Mouse (Mus musculus) liver, embryonic 12.5 days (tissue): ENCODE data around the gene Smoc1. TPM values are rescaled to one million over a fixed set of nuclear protein-coding genes. Genes with fewer than 3 reads are reported as not detected.

Source experiments
- ATAC-seq: fragments of 200-750 bp; cut with Nextera tagmentation; 2 replicates; pipeline ENCODE4 v1.8.0; 2017; ENCODE audit warnings: moderate number of reproducible peaks, mild to moderate bottlenecking, moderate library complexity
- H3K27ac ChIP-seq: fragments of 300-500 bp; sonication (generic); 2 replicates; pipeline ENCODE4 v1.5.1; 2016; ENCODE audit warnings: mild to moderate bottlenecking
- H3K27me3 ChIP-seq: fragments of 300-500 bp; sonication (generic); replicated peaks from 2 replicates; pipeline ENCODE4 v1.6.1; 2016; ENCODE audit warnings: mild to moderate bottlenecking, moderate library complexity
- H3K36me3 ChIP-seq: fragments of 300-500 bp; sonication (generic); 2 replicates; pipeline ENCODE4 v1.6.1; 2016; ENCODE audit warnings: mild to moderate bottlenecking, moderate library complexity
- H3K4me1 ChIP-seq: fragments of 300-500 bp; sonication (generic); 2 replicates; pipeline ENCODE4 v1.6.1; 2016
- H3K4me2 ChIP-seq: fragments of 300-500 bp; sonication (generic); 2 replicates; pipeline ENCODE4 v1.6.1; 2016; ENCODE audit warnings: mild to moderate bottlenecking, moderate library complexity
- H3K4me3 ChIP-seq: fragments of 300-500 bp; sonication (generic); 2 replicates; pipeline ENCODE4 v1.5.1; 2016; ENCODE audit warnings: mild to moderate bottlenecking, moderate library complexity
- H3K9ac ChIP-seq: fragments of 300-500 bp; sonication (generic); 2 replicates; pipeline ENCODE4 v1.6.1; 2016; ENCODE audit warnings: mild to moderate bottlenecking, moderate library complexity
- H3K9me3 ChIP-seq: fragments of 300-500 bp; sonication (generic); replicated peaks from 2 replicates; pipeline ENCODE4 v1.6.1; 2016; ENCODE audit warnings: mild to moderate bottlenecking, moderate library complexity
- WGBS: fragments of 180-500 bp; shearing (Covaris S2); methylation state at CpG from one replicate; pipeline ENCODE4 v1.1.7; 2016; ENCODE audit not compliant: insufficient replicate concordance; 5-methylcytosine and 5-hydroxymethylcytosine counted together
- polyA plus RNA-seq: library from polyadenylated mRNA; unstranded; fragments of >200 nt; fragmentation: Nextera tagmentation; extraction: Ambion mirVana; gene quantifications from 2 replicates; pipeline ENCODE4 v1.2.1, GENCODE M21; 2016

The Smoc1 gene
- polyA plus RNA-seq, 1 experiment from 2014 or later, result 7.9 TPM

GRCm38 (mm10) chr12:81163131-81163530 lies 136.5 kb downstream of the Smoc1 start:
- H3K9me3 ChIP-seq, result no peaks in the 10 kb centered on the region
- no peak for ATAC-seq
- WGBS, result 63% methylated on average over 3 of the region's 3 CpGs

GRCm38 (mm10) chr12:81163566-81163965 lies 137.0 kb downstream of the Smoc1 start:
- no peak for ATAC-seq

More at GRCm38 (mm10) chr12:81163131-81163530, 136.5 kb downstream of the Smoc1 start:
- no peak overlapping the region for H3K9ac ChIP-seq
- no peak overlapping the region for H3K27ac ChIP-seq
- no peaks in the 10 kb centered on the region for H3K36me3 ChIP-seq
- H3K4me1 ChIP-seq, result no peaks in the 10 kb centered on the region
- H3K4me3 ChIP-seq, result no peak overlapping the region
- H3K27me3 ChIP-seq, result no peaks in the 10 kb centered on the region
- no peak overlapping the region for H3K4me2 ChIP-seq

GRCm38 (mm10) chr12:81166092-81166491 lies 139.5 kb downstream of the Smoc1 start:
- no peak overlapping the region for H3K4me2 ChIP-seq
- H3K27ac ChIP-seq, result no peak overlapping the region
- H3K9ac ChIP-seq, result no peak overlapping the region
- H3K27me3 ChIP-seq, result no peaks in the 10 kb centered on the region
- WGBS, result 55% methylated on average over 10 of the region's 10 CpGs
- H3K4me1 ChIP-seq, result no peaks in the 10 kb centered on the region
- no peaks in the 10 kb centered on the region for H3K36me3 ChIP-seq
- H3K4me3 ChIP-seq, result no peak overlapping the region
- no peaks in the 10 kb centered on the region for H3K9me3 ChIP-seq
- no peak for ATAC-seq

More at GRCm38 (mm10) chr12:81163566-81163965, 137.0 kb downstream of the Smoc1 start:
- H3K9ac ChIP-seq, result no peak overlapping the region
- H3K4me1 ChIP-seq, result no peaks in the 10 kb centered on the region
- H3K27me3 ChIP-seq, result no peaks in the 10 kb centered on the region
- 57% methylated on average over 3 of the region's 3 CpGs for WGBS
- H3K4me3 ChIP-seq, result no peak overlapping the region
- no peak overlapping the region for H3K4me2 ChIP-seq
- H3K9me3 ChIP-seq, result no peaks in the 10 kb centered on the region
- no peak overlapping the region for H3K27ac ChIP-seq
- no peaks in the 10 kb centered on the region for H3K36me3 ChIP-seq

DNA sequence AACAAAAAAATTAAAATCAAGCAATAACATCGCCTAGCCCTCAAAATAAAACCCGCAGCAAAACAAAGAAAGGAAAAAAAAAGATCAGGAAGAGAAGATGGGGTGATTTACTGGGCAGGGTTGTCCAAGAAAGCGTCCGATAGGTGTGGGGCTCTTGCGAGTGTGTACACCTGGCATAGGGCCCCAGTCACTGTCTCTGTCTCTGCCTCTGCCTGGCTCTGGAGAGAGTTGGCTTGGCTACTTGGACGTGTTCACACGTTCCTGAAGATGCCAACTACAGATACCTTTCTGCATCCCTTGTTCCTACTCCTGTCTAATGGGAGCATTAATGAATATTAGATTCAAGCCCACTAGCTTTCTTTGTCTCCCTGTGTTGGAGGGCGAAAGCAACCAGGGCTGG lies 140.0 kb downstream of the Smoc1 start:
- Histone ChIP-seq H3K4me2 (no peak overlapping the region), H3K36me3 (no peaks in the 10 kb centered on the region), H3K4me3 (no peak overlapping the region), H3K4me1 (no peaks in the 10 kb centered on the region), H3K9ac (no peak overlapping the region), H3K9me3 (no peaks in the 10 kb centered on the region), H3K27ac (no peak overlapping the region), H3K27me3 (no peaks in the 10 kb centered on the region)
- no peak for ATAC-seq
- WGBS, result 72% methylated on average over 8 of the region's 8 CpGs

- no peaks in the 10 kb centered on the region for H3K27me3 ChIP-seq
- H3K36me3 ChIP-seq, result no peaks in the 10 kb centered on the region
- no peaks in the 10 kb centered on the region for H3K4me1 ChIP-seq
- H3K9me3 ChIP-seq, result no peaks in the 10 kb centered on the region
- no peak overlapping the region for H3K9ac ChIP-seq
- ATAC-seq, result no peak
- WGBS, result 70% methylated on average over 9 of the region's 9 CpGs
- no peak overlapping the region for H3K27ac ChIP-seq
- H3K4me3 ChIP-seq, result no peak overlapping the region
- no peak overlapping the region for H3K4me2 ChIP-seq
Observed at GRCm38 (mm10) chr12:81167142-81167541, 140.5 kb downstream of the Smoc1 start.

GRCm38 (mm10) chr12:81168031-81168430 lies 141.4 kb downstream of the Smoc1 start:
- Histone ChIP-seq H3K27ac (no peak overlapping the region), H3K9me3 (no peaks in the 10 kb centered on the region), H3K36me3 (no peaks in the 10 kb centered on the region), H3K27me3 (no peaks in the 10 kb centered on the region), H3K4me3 (no peak overlapping the region), H3K9ac (no peak overlapping the region), H3K4me2 (no peak overlapping the region), H3K4me1 (no peaks in the 10 kb centered on the region)
- 83% methylated on average over 7 of the region's 7 CpGs for WGBS
- ATAC-seq, result no peak

- no peak for ATAC-seq
- no peaks in the 10 kb centered on the region for H3K36me3 ChIP-seq
- H3K4me3 ChIP-seq, result no peak overlapping the region
- H3K27me3 ChIP-seq, result no peaks in the 10 kb centered on the region
- no peak overlapping the region for H3K4me2 ChIP-seq
- no peak overlapping the region for H3K9ac ChIP-seq
- H3K9me3 ChIP-seq, result no peaks in the 10 kb centered on the region
- WGBS, result 47% methylated on average over 2 of the region's 2 CpGs
- no peaks in the 10 kb centered on the region for H3K4me1 ChIP-seq
- H3K27ac ChIP-seq, result no peak overlapping the region
Observed at GRCm38 (mm10) chr12:81168494-81168893, 141.9 kb downstream of the Smoc1 start.

DNA sequence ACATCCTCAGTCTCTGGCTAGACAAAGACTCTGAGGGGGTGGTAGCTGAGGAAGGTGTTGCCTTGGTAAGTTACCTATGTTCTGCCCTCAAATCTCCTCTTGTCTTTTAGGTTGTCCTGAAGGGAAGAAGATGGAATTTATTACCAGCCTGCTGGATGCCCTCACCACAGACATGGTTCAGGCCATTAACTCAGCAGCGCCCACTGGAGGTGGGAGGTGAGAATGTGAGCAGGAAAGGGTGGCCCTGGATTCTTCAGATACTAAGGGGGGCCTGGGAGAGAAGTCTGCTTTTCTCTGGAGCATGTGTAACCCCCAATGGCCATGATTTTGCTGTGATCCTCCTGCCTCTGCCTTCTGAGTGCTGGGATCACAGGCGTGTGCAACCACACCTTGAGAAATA lies 143.5 kb downstream of the Smoc1 start:
- no peaks in the 10 kb centered on the region for H3K4me1 ChIP-seq
- no peaks in the 10 kb centered on the region for H3K27me3 ChIP-seq
- H3K9me3 ChIP-seq, result no peaks in the 10 kb centered on the region
- H3K4me3 ChIP-seq, result no peak overlapping the region
- ATAC-seq, result no peak
- H3K27ac ChIP-seq, result no peak overlapping the region
- 54% methylated on average over 2 of the region's 2 CpGs for WGBS
- H3K36me3 ChIP-seq, result no peaks in the 10 kb centered on the region
- H3K9ac ChIP-seq, result no peak overlapping the region
- no peak overlapping the region for H3K4me2 ChIP-seq

- WGBS, result 59% methylated on average over 3 of the region's 3 CpGs
- Histone ChIP-seq H3K27ac (no peak overlapping the region), H3K9ac (no peak overlapping the region), H3K4me3 (no peak overlapping the region), H3K4me1 (no peaks in the 10 kb centered on the region), H3K9me3 (no peaks in the 10 kb centered on the region), H3K4me2 (no peak overlapping the region), H3K27me3 (no peaks in the 10 kb centered on the region), H3K36me3 (no peaks in the 10 kb centered on the region)
- no peak for ATAC-seq
Observed at GRCm38 (mm10) chr12:81173011-81173410, 146.4 kb downstream of the Smoc1 start.

DNA sequence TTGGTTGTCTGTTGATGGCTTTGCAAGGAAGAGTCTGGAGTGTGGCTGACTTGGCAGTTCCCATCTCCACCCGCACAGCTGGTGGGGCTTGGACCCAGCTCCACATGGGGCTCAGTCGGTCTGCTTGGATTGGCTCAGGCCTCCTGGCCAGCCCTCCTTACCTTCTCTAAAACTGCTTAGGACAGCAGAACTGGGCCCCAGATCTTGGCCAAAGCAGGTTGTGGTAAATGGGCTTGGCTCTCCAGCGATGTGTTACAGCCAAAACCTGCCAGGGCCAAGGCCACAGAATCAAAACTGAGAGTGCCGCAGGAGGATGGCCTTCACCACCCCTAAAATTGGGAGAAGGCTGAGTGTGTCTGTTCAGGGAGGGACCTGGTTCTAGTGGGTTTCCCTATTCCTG lies 147.3 kb downstream of the Smoc1 start:
- Histone ChIP-seq H3K9me3 (no peaks in the 10 kb centered on the region), H3K4me1 (no peaks in the 10 kb centered on the region), H3K4me2 (no peak overlapping the region), H3K4me3 (no peak overlapping the region), H3K9ac (no peak overlapping the region), H3K27me3 (no peaks in the 10 kb centered on the region), H3K36me3 (no peaks in the 10 kb centered on the region), H3K27ac (no peak overlapping the region)
- 71% methylated on average over 4 of the region's 4 CpGs for WGBS
- no peak for ATAC-seq

- H3K36me3 ChIP-seq, result no peaks in the 10 kb centered on the region
- H3K4me2 ChIP-seq, result no peak overlapping the region
- H3K27ac ChIP-seq, result no peak overlapping the region
- no peak overlapping the region for H3K9ac ChIP-seq
- no peaks in the 10 kb centered on the region for H3K27me3 ChIP-seq
- H3K4me1 ChIP-seq, result no peaks in the 10 kb centered on the region
- WGBS, result 46% methylated on average over 9 of the region's 9 CpGs
- no peak for ATAC-seq
- no peaks in the 10 kb centered on the region for H3K9me3 ChIP-seq
- no peak overlapping the region for H3K4me3 ChIP-seq
Observed at GRCm38 (mm10) chr12:81175252-81175651, 148.6 kb downstream of the Smoc1 start.

GRCm38 (mm10) chr12:81182073-81182472 lies 155.5 kb downstream of the Smoc1 start:
- Histone ChIP-seq H3K4me1 (no peaks in the 10 kb centered on the region), H3K36me3 (no peaks in the 10 kb centered on the region), H3K9ac (no peak overlapping the region), H3K27me3 (no peaks in the 10 kb centered on the region), H3K4me3 (no peak overlapping the region), H3K9me3 (no peaks in the 10 kb centered on the region), H3K4me2 (no peak overlapping the region), H3K27ac (no peak overlapping the region)
- 34% methylated on average over 3 of the region's 3 CpGs for WGBS
- no peak for ATAC-seq

- H3K4me1 ChIP-seq, result 0 out of 2 replicates have a peak, but pooled peaks cover 3% of the 10 kb centered on the region
- no peaks in the 10 kb centered on the region for H3K9me3 ChIP-seq
- no peak overlapping the region for H3K9ac ChIP-seq
- WGBS, result 70% methylated on average over 2 of the region's 2 CpGs
- H3K36me3 ChIP-seq, result no peaks in the 10 kb centered on the region
- no peak overlapping the region for H3K4me3 ChIP-seq
- H3K27me3 ChIP-seq, result no peaks in the 10 kb centered on the region
- H3K4me2 ChIP-seq, result no peak overlapping the region
- no peak overlapping the region for H3K27ac ChIP-seq
- no peak for ATAC-seq
Observed at GRCm38 (mm10) chr12:81184967-81185366, 158.4 kb downstream of the Smoc1 start.
